Mouse (Mus musculus) adrenal gland, postnatal 14 days (tissue): Measurements from ENCODE around the gene Tsga10ip. TPM values are rescaled to one million over a fixed set of nuclear protein-coding genes. Genes with fewer than 3 reads are reported as not detected.
"Not testable (repeated sequence)": the region's sequence is repeated elsewhere in the genome, so short reads cannot be mapped to it uniquely, and the experiment has no call there.

Source experiments
- DNase-seq: peaks from one replicate; pipeline ENCODE4 v3.0.0; 2021; ENCODE audit warnings: mixed read lengths
- total RNA-seq: library from RNA; stranded (reverse); gene quantifications from 2 replicates; pipeline ENCODE4 v1.2.3, GENCODE M21; 2021

Tsga10ip gene
- total RNA-seq, 1 experiment from 2014 or later: not detected

DNA sequence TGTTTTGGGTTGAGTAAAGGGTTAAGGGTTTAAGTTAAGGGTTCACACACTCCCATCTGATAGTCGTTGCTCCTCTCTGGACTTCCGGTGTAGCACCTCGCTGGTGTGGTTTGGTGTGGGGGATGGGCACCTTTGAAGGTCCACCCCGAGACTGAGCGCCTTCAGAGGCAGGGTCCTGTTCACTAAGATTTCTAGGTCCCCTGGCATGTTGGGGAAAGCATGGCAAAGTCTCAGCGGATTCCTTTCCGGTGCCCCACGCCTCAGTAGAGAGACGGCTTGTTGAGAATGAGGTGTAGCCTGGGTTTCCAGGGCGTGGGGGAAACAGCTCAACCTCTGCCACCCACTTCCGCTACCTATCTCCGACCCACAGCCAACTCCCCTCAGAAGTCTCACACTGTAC is 12.7 kb downstream of the Tsga10ip start:
- DNase-seq: peak; percentile 66

GRCm38 (mm10) chr19:5388588-5389242 is 13.6 kb downstream of the Tsga10ip start, which contains the start of gene Sart1:
TSS of gene Sart1 (minus strand) at chr19:5388703.
- peak; percentile 98 for DNase-seq

DNA sequence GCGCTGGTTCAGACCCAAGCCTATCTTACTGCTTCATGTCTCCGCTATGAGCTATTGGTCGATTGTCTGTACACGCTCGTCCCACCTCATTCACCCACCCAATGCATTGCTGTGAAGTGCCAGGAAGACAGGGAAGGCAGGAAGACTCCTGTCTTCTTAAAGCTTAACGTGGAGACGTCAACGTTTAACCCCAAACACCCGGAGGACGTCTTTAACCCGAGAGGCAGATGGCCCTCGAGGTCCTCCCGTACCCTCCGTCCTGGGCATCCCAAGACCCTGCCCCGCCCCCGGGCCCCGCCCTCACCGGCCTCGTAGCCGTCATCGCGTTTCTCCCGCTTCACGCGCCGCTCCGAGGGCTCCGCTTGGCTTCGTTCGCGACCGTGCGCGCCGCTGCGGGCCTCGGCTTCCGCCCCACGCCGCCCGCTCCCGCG is 14.3 kb downstream of the Tsga10ip start:
- peak; percentile 69 for DNase-seq

GRCm38 (mm10) chr19:5384715-5385114 is 17.6 kb downstream of the Tsga10ip start:
- no peak for DNase-seq

DNA sequence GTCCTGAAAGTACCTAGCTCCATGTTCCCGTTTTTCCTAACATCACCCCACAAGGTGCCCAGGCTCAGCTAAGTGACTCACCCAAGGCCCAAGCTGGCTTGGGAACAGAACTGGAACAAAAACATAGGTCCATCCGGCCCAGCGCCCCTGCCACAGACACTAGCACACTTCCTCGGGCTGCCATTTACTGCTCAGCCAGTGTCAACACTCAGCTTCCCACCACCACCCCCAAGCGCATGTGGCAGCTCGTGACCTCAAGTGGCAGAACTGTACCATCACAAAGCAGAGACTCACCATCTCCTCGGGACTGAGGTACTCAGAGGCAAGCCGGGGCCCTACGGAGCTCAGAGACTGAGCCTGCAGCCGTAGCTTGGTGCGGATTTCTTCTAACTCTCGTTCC is 19.0 kb downstream of the Tsga10ip start:
- no peak for DNase-seq

DNA sequence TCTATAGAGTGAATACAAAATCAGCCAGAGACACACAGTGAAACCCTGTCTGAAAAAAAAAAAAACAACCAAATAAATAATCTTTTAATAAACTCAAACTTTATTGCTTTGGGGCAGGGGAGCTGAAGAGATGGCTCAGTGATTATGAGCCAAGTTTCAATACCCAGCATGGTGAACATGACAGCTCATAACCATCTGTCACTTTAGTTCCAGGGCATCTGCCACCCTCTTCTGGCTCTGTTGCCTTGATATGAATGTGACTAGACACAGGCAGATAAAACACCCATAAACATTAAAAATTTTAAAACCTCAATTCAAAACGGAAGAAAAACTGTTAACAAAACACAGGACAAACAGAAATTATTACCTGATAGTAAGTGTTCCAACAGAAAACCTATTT is 24.9 kb downstream of the Tsga10ip start:
- DNase-seq: no peak

GRCm38 (mm10) chr19:5374748-5375147 is 27.6 kb downstream of the Tsga10ip start:
- DNase-seq: no peak

- no peak for DNase-seq
Observed at GRCm38 (mm10) chr19:5374177-5374576, 28.1 kb downstream of the Tsga10ip start.

DNA sequence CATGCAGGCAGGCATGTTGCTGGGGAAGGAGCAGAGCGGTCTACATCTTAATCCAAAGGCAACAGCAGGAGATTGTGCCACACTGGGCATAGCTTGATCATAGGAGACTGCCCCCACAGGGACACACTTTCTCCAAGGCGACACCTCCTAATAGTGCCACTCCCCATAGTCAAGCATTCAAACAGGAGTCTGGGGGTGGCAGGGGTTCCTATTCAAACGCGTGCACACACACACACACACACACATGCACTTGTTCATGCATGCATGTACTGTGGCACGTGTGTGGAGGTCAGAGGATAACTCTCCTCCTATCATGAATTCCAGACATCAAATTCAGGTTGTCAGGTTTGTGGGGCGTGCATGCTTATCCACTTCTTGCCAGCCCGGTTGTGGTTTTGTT is 29.6 kb downstream of the Tsga10ip start:
- no peak for DNase-seq

- DNase-seq: no peak
Observed at GRCm38 (mm10) chr19:5370932-5371331, 31.4 kb downstream of the Tsga10ip start.

- peak; percentile 55 for DNase-seq
Observed at GRCm38 (mm10) chr19:5367455-5367854, 34.9 kb downstream of the Tsga10ip start.

DNA sequence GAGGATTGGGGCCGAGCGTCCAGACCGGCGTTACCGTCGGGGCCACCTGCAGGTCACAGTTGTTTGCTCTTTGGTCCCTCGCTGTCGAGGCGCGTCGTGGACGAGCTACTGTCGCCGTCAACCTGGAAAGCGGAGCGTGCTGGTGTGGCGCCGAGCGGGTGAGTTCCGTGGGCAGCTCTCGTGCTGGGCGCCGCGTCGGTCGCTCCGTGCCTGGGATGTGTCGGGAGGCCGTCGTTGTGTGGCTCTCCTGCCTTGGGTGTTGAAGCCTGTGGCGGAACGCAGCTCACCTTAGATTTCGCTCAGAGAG is 35.3 kb downstream of the Tsga10ip start, which contains the start of gene Banf1:
TSS of gene Banf1 (minus strand) at position 116 of the 307 bp plus-strand sequence.
- no peak for DNase-seq

DNA sequence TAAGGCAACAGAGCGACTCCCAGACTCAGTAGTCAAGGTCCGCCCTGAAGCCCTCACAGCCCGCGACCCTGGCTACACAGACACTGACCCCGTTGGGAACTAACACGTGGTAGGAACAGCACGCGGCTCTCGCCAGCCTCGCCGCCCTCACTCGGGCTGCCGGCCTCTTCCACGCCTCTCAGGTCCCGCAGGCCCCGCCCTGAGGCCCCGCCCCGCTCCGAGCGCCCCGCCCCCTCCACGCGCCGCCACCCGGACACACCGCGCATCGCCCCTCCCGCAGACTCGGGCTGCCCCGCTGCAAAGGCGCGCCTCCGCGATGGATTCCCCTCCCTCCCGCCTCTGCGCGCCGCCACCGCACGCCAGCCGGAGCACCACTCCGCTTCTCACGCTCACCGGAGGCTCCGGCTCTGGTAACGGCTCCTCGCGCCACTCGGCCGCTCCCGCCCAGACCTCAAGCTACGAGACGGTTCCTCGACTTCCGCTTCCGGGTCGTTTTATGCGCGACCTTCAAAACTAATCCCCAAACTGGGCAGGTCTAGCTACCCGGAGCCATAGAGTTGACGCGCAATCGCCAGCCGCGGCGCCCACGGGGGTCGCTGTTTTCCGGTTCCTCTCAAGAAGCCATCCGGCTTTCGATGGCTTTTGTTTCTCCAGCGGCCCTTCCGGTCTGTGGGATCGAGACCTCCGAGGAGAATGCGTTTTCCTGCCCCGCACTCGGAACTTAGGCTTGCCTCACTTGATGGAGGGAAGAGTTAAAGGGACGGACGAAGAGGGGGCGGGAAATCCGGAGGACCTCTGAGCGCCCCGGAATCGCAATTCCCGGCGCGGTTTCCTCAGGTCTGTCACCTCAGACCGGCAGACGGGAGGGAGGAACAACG is 35.9 kb downstream of the Tsga10ip start, which contains the start of gene Eif1ad:
TSS of gene Eif1ad (plus strand) at position 567 of the 878 bp plus-strand sequence.
- DNase-seq: peak; percentile 95

GRCm38 (mm10) chr19:5365751-5366150 is 36.6 kb downstream of the Tsga10ip start:
- peak; percentile 35 for DNase-seq

GRCm38 (mm10) chr19:5364124-5364523 is 38.2 kb downstream of the Tsga10ip start:
- DNase-seq: no peak

GRCm38 (mm10) chr19:5362186-5362585 is 40.1 kb downstream of the Tsga10ip start:
- DNase-seq: no peak

DNA sequence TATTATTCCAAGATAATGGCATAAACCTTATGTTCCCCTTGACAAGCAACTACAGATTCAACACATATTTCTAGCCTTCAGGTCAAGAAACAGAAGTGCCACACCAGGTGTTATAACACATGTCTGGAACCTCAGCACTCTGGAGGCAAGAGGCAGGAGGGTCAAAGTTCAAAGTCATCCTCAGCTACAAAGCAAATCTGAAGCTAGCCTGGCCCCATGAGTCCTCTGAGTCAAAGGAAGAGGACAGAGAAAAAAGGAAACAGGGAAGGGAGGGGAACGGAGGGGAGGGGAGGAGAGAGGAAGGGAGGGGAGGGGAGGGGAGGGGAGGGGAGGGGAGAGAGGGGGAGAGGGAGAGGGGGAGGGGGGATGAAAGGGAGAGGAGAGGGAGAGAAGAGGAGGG is 46.2 kb downstream of the Tsga10ip start:
- no peak for DNase-seq

DNA sequence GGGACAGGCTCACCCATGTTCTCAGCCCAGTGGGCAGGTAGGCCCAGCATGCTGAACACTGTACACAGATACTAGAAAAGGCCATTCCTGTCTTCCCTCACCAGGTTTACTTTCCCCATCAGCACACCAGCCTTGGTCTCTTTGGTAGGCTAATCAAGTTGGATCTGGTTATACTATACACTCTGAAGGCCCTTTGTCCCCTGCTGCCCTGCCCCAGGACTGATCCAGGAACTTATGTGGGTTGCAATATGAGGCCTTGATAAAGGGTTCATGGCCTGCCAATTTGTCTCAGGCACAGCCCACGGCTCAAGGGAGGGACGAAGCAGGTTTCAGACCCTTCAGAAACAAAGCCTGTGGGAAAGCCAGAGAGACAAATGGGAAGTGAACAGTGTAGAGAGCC is 48.7 kb downstream of the Tsga10ip start:
- DNase-seq: no peak

DNA sequence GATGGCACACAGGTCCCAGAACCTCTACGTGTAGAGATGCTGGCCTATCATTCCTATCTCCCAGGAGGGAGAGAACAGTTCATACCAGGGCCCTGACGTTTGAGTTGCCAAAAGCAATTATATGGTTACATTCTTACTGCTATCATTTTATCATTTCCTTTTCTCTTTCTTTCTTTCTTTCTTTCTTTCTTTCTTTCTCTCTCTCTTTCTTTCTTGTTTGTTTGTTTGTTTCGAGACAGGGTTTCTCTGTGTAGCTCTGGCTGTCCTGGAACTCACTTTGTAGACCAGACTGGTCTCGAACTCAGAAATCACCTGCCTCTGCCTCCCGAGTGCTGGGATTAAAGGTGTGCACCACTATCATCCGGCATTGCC is 52.8 kb downstream of the Tsga10ip start, which contains the start of gene Cst6:
TSS of gene Cst6 (minus strand) at position 73 of the 372 bp plus-strand sequence.
- DNase-seq: not testable (repeated sequence)

DNA sequence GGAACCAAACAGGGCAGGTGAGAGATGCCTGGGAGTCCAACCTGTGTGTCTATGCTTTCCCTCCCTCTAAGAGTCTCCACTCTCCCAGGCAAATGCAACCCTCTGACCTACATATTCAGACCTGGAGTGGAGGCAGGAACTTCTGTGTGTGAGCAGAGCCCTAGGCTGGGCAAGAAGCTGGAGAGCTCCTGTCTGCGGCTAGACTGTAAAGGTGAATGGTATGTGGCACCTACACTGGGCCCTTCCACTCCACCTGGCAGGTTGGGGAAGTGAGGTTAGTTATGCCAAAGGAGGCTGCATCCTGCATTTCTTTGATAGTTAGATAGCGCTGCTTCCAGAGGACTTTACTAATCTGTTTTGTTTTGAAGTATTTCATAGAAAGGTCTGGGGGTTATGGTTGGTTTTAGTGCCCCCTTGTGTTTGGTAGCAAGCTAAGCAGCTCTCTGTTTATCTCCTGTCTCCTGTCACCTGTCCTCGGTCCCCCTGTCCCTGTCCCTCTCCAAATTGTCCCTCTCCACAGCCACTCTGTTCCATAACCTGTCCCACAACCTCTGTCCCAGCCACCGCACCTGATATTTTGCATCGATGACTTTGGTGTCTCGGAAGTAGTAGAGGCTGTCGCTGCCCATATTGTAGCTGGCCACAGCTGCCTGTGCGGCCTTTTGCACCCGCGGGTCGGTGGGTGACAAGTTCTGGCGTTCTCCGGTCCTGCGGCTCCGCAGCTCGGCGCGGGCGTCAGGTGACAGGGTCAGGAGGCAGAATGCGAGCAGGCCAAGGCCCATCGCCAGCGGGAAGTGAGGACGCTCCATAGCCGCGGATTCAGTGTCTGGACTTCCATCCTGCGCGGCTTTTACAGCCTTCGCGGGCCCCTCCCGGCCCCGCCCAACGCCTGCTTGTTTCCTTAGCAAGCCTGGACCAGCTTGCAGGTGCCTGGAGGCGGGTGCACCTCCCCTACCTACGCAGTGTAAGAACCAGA is 53.5 kb downstream of the Tsga10ip start:
- DNase-seq: peak; percentile 31

DNA sequence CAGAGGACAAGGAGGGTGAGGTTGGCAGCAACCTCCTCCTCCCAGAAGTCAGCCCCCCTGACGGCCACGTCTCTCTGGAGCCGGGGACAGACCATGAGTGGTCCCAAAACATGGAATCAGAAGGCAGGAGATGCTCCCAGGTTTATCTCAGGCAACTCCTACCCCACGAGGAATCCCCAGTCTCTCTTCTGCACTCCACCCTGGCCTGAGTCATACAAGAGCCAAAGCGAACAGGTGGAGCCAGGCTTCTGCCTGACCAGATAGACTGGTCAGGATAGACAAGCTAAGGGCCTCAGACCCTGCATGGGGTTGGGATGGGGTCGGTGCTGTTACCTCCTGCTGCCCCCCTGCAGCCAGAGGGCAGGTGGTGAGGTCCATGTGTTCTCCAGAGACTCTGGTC is 54.3 kb downstream of the Tsga10ip start:
- DNase-seq: no peak
